Mouse (Mus musculus): Measurements from ENCODE around the gene Acsf2. TPM values are rescaled to one million over a fixed set of nuclear protein-coding genes. Genes with fewer than 3 reads are reported as not detected.

Acsf2 gene
- total and polyA plus RNA-seq, 3 experiments, result 4.5 to 25.7 (median 7.5) TPM

DNA sequence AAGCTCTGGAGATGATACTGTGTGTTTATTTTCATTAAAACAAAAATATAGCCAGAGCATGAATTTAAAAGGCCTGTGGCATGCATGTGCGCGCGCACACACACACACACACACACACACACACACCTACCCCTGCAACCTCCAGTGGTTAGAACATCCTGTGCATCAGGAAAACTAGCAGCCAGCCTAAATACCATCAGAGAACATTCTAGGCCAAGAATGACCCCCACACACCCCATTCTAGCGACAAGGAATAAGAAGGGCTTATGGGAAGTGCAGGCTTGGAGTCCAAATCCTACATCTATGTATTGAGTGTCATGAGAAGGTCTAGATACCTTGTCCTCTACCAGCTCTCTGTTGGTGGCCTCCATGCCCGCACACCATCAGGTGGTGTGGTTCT lies 38.3 kb downstream of the Acsf2 start:
- TF ChIP-seq GABPA (IDR thresholded peaks at IDR 0.05; ENCODE audit: insufficient replicate concordance, low read depth, low read length) (no peak), ZMIZ1 (IDR thresholded peaks at IDR 0.05; ENCODE audit: low read depth, low read length) (no peak), SMC3 (IDR thresholded peaks at IDR 0.05; ENCODE audit: low read depth, low read length) (no peak), POLR2A (IDR thresholded peaks at IDR 0.05; ENCODE audit: low read depth, low read length) (no peak), POLR2AphosphoS2 (IDR thresholded peaks at IDR 0.05; ENCODE audit: low read depth, low read length) (no peak), CHD2 (IDR thresholded peaks at IDR 0.05; ENCODE audit: low read length) (no peak), MYC (IDR thresholded peaks at IDR 0.05; ENCODE audit: low read depth, low read length) (no peak), BHLHE40 (IDR thresholded peaks at IDR 0.05; ENCODE audit: low read depth, low read length) (no peak), MAX (IDR thresholded peaks at IDR 0.05; ENCODE audit: low read length) (no peak), TBP (conservative IDR thresholded peaks at IDR 0.05; ENCODE audit: low read depth, low read length) (no peak), ZKSCAN1 (IDR thresholded peaks at IDR 0.05; ENCODE audit: borderline replicate concordance, low read depth, low read length) (no peak), UBTF (IDR thresholded peaks at IDR 0.05; ENCODE audit: low read depth, low read length) (no peak), KAT2A (IDR thresholded peaks at IDR 0.05; ENCODE audit: insufficient replicate concordance, low read length) (no peak), ELF1 (IDR thresholded peaks at IDR 0.05; ENCODE audit: low read depth, low read length) (no peak), MXI1 (IDR thresholded peaks at IDR 0.05; ENCODE audit: low read depth, low read length) (no peak), RCOR1 (conservative IDR thresholded peaks at IDR 0.05; ENCODE audit: low read depth, low read length) (no peak), USF2 (conservative IDR thresholded peaks at IDR 0.05; ENCODE audit: low read depth, low read length) (no peak), JUN (IDR thresholded peaks at IDR 0.05; ENCODE audit: insufficient read depth, low read depth, low read length) (no peak), USF1 (IDR thresholded peaks at IDR 0.05; ENCODE audit: low read depth, low read length) (no peak), JUND (conservative IDR thresholded peaks at IDR 0.05; ENCODE audit: low read depth, low read length) (no peak)
- H3K4me2 ChIP-seq (ENCODE audit: insufficient read depth, low read depth, poor library complexity, severe bottlenecking), result no peak overlapping the region
- H3K27ac ChIP-seq (ENCODE audit: insufficient read depth, low read depth), result no peak overlapping the region
- dilution Hi-C loops (cut with MboI; ENCODE audit: extremely low pct_ligation_motif_present, extremely low pct_unique_long_range_greater_than_20kb, low sequenced_read_pairs), result no loop called here
- H3K9me3 ChIP-seq (replicated peaks; ENCODE audit: low read length), result no peaks in the 10 kb centered on the region
- no peak overlapping the region for H3K4me3 ChIP-seq (replicated peaks in 1 of 3; ENCODE audit: low read depth in 2 of 3, low read length in 2 of 3, poor library complexity in 1 of 3)
- H3K27me3 ChIP-seq (replicated peaks), result no peaks in the 10 kb centered on the region
- DNase-seq (ENCODE audit: extremely low read depth), result no peak
- in situ Hi-C loops (cut with MboI; ENCODE audit: low pct_ligation_motif_present, low pct_unique_long_range_greater_than_20kb, low sequenced_read_pairs), result no loop called here
- H3K4me1 ChIP-seq (ENCODE audit: control insufficient read depth in 1 of 2, insufficient read depth in 2 of 2), result peaks cover 0 to 10% of the 10 kb centered on the region in 2 experiments; a peak in 2 of 4 replicates
- H3K36me3 ChIP-seq (replicated peaks in 1 of 2; ENCODE audit: control insufficient read depth in 1 of 2, insufficient read depth in 1 of 2, low read length in 1 of 2), result peaks cover 2 to 89% of the 10 kb centered on the region in 2 experiments
- H3K79me2 ChIP-seq (replicated peaks; ENCODE audit: control insufficient read depth, extremely low read depth, insufficient read depth, poor library complexity, severe bottlenecking), result no peaks in the 10 kb centered on the region
- H3K9ac ChIP-seq (ENCODE audit: insufficient read depth, low read depth), result no peak overlapping the region

DNA sequence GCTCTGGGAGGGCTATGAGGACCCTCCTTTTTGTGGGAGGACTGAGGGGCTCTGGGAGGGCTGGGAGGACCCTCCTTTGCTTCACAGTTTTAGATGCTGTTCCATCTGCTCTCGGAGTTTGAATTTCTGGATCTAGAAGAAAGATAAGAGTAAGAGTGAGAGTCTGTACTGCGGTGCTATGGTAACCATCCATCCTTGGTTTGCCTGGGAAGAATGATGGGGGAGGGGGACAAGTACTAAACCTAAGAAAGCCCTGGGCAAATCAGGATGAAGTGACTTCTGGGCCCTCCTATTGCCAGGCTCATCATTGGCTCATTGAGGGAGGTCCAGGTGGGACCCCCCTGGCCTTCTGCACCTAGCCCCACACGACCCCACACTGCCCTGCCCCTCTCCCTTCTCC lies 43.4 kb downstream of the Acsf2 start:
- in situ Hi-C loops (cut with MboI; ENCODE audit: low pct_ligation_motif_present, low pct_unique_long_range_greater_than_20kb, low sequenced_read_pairs) (no loop called here), dilution Hi-C loops (cut with MboI; ENCODE audit: extremely low pct_ligation_motif_present, extremely low pct_unique_long_range_greater_than_20kb, low sequenced_read_pairs) (no loop called here)
- no peaks in the 10 kb centered on the region for H3K9me3 ChIP-seq (replicated peaks; ENCODE audit: low read length)
- H3K27ac ChIP-seq (ENCODE audit: insufficient read depth, low read depth), result no peak overlapping the region
- DNase-seq (ENCODE audit: extremely low read depth), result no peak
- no peak overlapping the region for H3K4me2 ChIP-seq (ENCODE audit: insufficient read depth, low read depth, poor library complexity, severe bottlenecking)
- H3K27me3 ChIP-seq (replicated peaks), result no peaks in the 10 kb centered on the region
- no peak for TF ChIP-seq SMC3 (IDR thresholded peaks at IDR 0.05; ENCODE audit: low read depth, low read length)
- no peak for TF ChIP-seq MYC (IDR thresholded peaks at IDR 0.05; ENCODE audit: low read depth, low read length)
- TF ChIP-seq NELFE (IDR thresholded peaks at IDR 0.05; ENCODE audit: low read depth, low read length), result no peak
- TF ChIP-seq EP300 (IDR thresholded peaks at IDR 0.05; ENCODE audit: low read length), result no peak
- no peak for TF ChIP-seq IRF4 (IDR thresholded peaks at IDR 0.05; ENCODE audit: low read depth, low read length)
- TF ChIP-seq CHD2 (IDR thresholded peaks at IDR 0.05; ENCODE audit: low read length), result no peak
- no peak for TF ChIP-seq MAZ (IDR thresholded peaks at IDR 0.05; ENCODE audit: low read depth, low read length)
- no peak for TF ChIP-seq ZKSCAN1 (IDR thresholded peaks at IDR 0.05; ENCODE audit: borderline replicate concordance, low read depth, low read length)
- TF ChIP-seq ETS1 (conservative IDR thresholded peaks at IDR 0.05; ENCODE audit: low read depth, low read length), result no peak
- no peak for TF ChIP-seq POLR2AphosphoS2 (IDR thresholded peaks at IDR 0.05; ENCODE audit: low read depth, low read length)
- no peak for TF ChIP-seq CHD1 (IDR thresholded peaks at IDR 0.05; ENCODE audit: low read depth, low read length)
- no peak for TF ChIP-seq UBTF (IDR thresholded peaks at IDR 0.05; ENCODE audit: low read depth, low read length)
- no peak for TF ChIP-seq GABPA (IDR thresholded peaks at IDR 0.05; ENCODE audit: insufficient replicate concordance, low read depth, low read length)
- no peak for TF ChIP-seq RCOR1 (conservative IDR thresholded peaks at IDR 0.05; ENCODE audit: low read depth, low read length)
- no peak for TF ChIP-seq ZNF384 (IDR thresholded peaks at IDR 0.05; ENCODE audit: low read depth, low read length)
- TF ChIP-seq TBP (conservative IDR thresholded peaks at IDR 0.05; ENCODE audit: low read depth, low read length), result no peak
- TF ChIP-seq JUND (conservative IDR thresholded peaks at IDR 0.05; ENCODE audit: low read depth, low read length), result no peak
- no peak for TF ChIP-seq HCFC1 (IDR thresholded peaks at IDR 0.05; ENCODE audit: low read depth, low read length)
- no peak for TF ChIP-seq MAX (IDR thresholded peaks at IDR 0.05; ENCODE audit: low read length)
- H3K9ac ChIP-seq (ENCODE audit: insufficient read depth, low read depth), result no peak overlapping the region
- H3K79me2 ChIP-seq (replicated peaks; ENCODE audit: control insufficient read depth, extremely low read depth, insufficient read depth, poor library complexity, severe bottlenecking), result no peaks in the 10 kb centered on the region
- H3K36me3 ChIP-seq (replicated peaks in 1 of 2; ENCODE audit: control insufficient read depth in 1 of 2, insufficient read depth in 1 of 2, low read length in 1 of 2), result peaks cover 3 to 63% of the 10 kb centered on the region in 2 experiments
- H3K4me1 ChIP-seq (ENCODE audit: control insufficient read depth in 1 of 2, insufficient read depth in 2 of 2), result no peaks in the 10 kb centered on the region
- no peak overlapping the region for H3K4me3 ChIP-seq (replicated peaks in 1 of 3; ENCODE audit: low read depth in 2 of 3, low read length in 2 of 3, poor library complexity in 1 of 3)
